Mouse (Mus musculus) cerebellum, adult 2 months (tissue): ENCODE measurements around the gene Ube2s. TPM values are rescaled to one million over a fixed set of nuclear protein-coding genes. Genes with fewer than 3 reads are reported as not detected.

Source experiments
- DNase-seq, 2 experiments: peaks; one replicate each; pipeline ENCODE4 v3.0.0; 2021
- H3K27ac ChIP-seq: fragments of 200-500 bp; 2 replicates; pipeline ENCODE4 v1.5.1; 2012; ENCODE audit warnings: low read length, control low read depth, inconsistent platforms; ENCODE audit not compliant: insufficient read depth
- H3K27me3 ChIP-seq: fragments of 200-500 bp; 2 replicates; pipeline ENCODE4 v1.6.1; 2012; ENCODE audit warnings: inconsistent platforms, mild to moderate bottlenecking, low read length, moderate library complexity; ENCODE audit not compliant: control insufficient read depth, insufficient read depth
- H3K4me1 ChIP-seq: fragments of 200-500 bp; 2 replicates; pipeline ENCODE4 v1.6.1; 2011; ENCODE audit warnings: low read length; ENCODE audit not compliant: control insufficient read depth, insufficient read depth
- H3K4me3 ChIP-seq: fragments of 200-500 bp; replicated peaks from 2 replicates; pipeline ENCODE3; 2011; ENCODE audit warnings: mild to moderate bottlenecking, low read depth, low read length, control low read depth; ENCODE audit not compliant: insufficient read depth
- CTCF ChIP-seq: fragments of 200-500 bp; IDR thresholded peaks from 2 replicates; pipeline ENCODE4 v1.5.1; 2011; ENCODE audit warnings: low read depth, mild to moderate bottlenecking, control low read depth, low read length, moderate library complexity, borderline replicate concordance; ENCODE audit not compliant: insufficient read depth
- POLR2A ChIP-seq: fragments of 200-500 bp; IDR thresholded peaks from 2 replicates; pipeline ENCODE4 v1.6.1; 2011; ENCODE audit warnings: low read length, control low read depth, borderline replicate concordance; ENCODE audit not compliant: insufficient read depth
- WGBS: fragments of 180-500 bp; shearing (Covaris S2); methylation state at CpG from one replicate; pipeline ENCODE4 v1.1.7; 2018; 5-methylcytosine and 5-hydroxymethylcytosine counted together
- polyA plus RNA-seq: library from polyadenylated mRNA; depleted of rRNA; stranded (reverse); fragments of >200 nt; gene quantifications from 2 replicates; pipeline ENCODE4 v1.2.3, GENCODE M21; 2012; rRNA removed

Gene Ube2s
- polyA plus RNA-seq, 1 experiment = 211 TPM

GRCm38 (mm10) chr7:4744886-4745285 is 67.5 kb downstream of the Ube2s start:
- no peak overlapping the region for H3K4me3 ChIP-seq
- 98% methylated on average over 6 of the region's 6 CpGs for WGBS
- peaks cover 13% of the 10 kb centered on the region; the same call in 1 of the 2 replicates for H3K4me1 ChIP-seq
- no peak for DNase-seq
- no peak for TF ChIP-seq CTCF
- TF ChIP-seq POLR2A = no peak
- H3K27me3 ChIP-seq = no peaks in the 10 kb centered on the region
- no peak overlapping the region for H3K27ac ChIP-seq

Other genes starting within 250 kb of the Ube2s start
- gene Ptprh, start 208.5 kb downstream of the Ube2s start, polyA plus RNA-seq = 1.4 TPM in 2 replicates
- gene Tmem86b, start 181.2 kb downstream of the Ube2s start, polyA plus RNA-seq = 45.2 and 47.9 TPM in 2 replicates
- gene Ppp6r1, start 153.6 kb downstream of the Ube2s start, polyA plus RNA-seq = 130 and 136 TPM in 2 replicates
- 94.5 and 96.8 TPM in 2 replicates for gene Hspbp1, start 127.5 kb downstream of the Ube2s start, polyA plus RNA-seq
- gene Brsk1, start 122.0 kb downstream of the Ube2s start, polyA plus RNA-seq = 177 and 182 TPM in 2 replicates
- not detected in 2 replicates for gene Tmem150b, start 87.3 kb downstream of the Ube2s start, polyA plus RNA-seq
- gene Kmt5c, start 72.5 kb downstream of the Ube2s start, polyA plus RNA-seq = 81.5 and 89.6 TPM in 2 replicates
- 41.9 and 44.4 TPM in 2 replicates for gene Cox6b2, start 59.5 kb downstream of the Ube2s start, polyA plus RNA-seq
- gene Fam71e2, start 41.3 kb downstream of the Ube2s start, polyA plus RNA-seq = not detected in 2 replicates
- gene Il11, start 29.7 kb downstream of the Ube2s start, polyA plus RNA-seq = 1.2 TPM in 2 replicates
- not detected in 2 replicates for gene Tmem190, start 29.7 kb downstream of the Ube2s start, polyA plus RNA-seq
- gene Tmem238, start 22.9 kb downstream of the Ube2s start, polyA plus RNA-seq = 13.2 and 15.6 TPM in 2 replicates
- gene Rpl28, start 19.7 kb downstream of the Ube2s start, polyA plus RNA-seq = 268 and 296 TPM in 2 replicates
- gene Shisa7, start 32.1 kb upstream of the Ube2s start, polyA plus RNA-seq = 21.0 and 22.7 TPM in 2 replicates
- 11.1 and 13.6 TPM in 2 replicates for gene Isoc2b, start 57.7 kb upstream of the Ube2s start, polyA plus RNA-seq
- 17.4 and 17.7 TPM in 2 replicates for gene Isoc2a, start 64.6 kb upstream of the Ube2s start, polyA plus RNA-seq
- gene Gm36210, start 93.9 kb upstream of the Ube2s start, polyA plus RNA-seq = 0.59 and 0.61 TPM in 2 replicates
- gene Zfp628, start 102.6 kb upstream of the Ube2s start, polyA plus RNA-seq = 9.8 and 10.4 TPM in 2 replicates
- gene Nat14, start 109.4 kb upstream of the Ube2s start, polyA plus RNA-seq = 33.5 and 37.5 TPM in 2 replicates
- 1.9 TPM in 2 replicates for gene Ssc5d, start 113.2 kb upstream of the Ube2s start, polyA plus RNA-seq
- gene Sbk2, start 151.8 kb upstream of the Ube2s start, polyA plus RNA-seq = 0.15 and 0.38 TPM in 2 replicates
- 2.6 TPM in 2 replicates for gene Sbk3, start 158.6 kb upstream of the Ube2s start, polyA plus RNA-seq
- 64.8 and 65.2 TPM in 2 replicates for gene Zfp579, start 183.6 kb upstream of the Ube2s start, polyA plus RNA-seq
- 14.4 and 14.9 TPM in 2 replicates for gene Zfp524, start 201.8 kb upstream of the Ube2s start, polyA plus RNA-seq
- 28.2 and 29.8 TPM in 2 replicates for gene Fiz1, start 202.1 kb upstream of the Ube2s start, polyA plus RNA-seq
- gene Gm44973, start 202.9 kb upstream of the Ube2s start, polyA plus RNA-seq = not detected in 2 replicates
- gene Zfp865, start 207.8 kb upstream of the Ube2s start, polyA plus RNA-seq = 30.3 and 33.3 TPM in 2 replicates
- 42.4 and 46.7 TPM in 2 replicates for gene Ccdc106, start 208.0 kb upstream of the Ube2s start, polyA plus RNA-seq
- gene 4632433K11Rik, start 221.5 kb upstream of the Ube2s start, polyA plus RNA-seq = not detected in 2 replicates
- 8.4 and 9.6 TPM in 2 replicates for gene Zfp784, start 225.9 kb upstream of the Ube2s start, polyA plus RNA-seq
- 29.7 and 34.3 TPM in 2 replicates for gene Zfp580, start 238.9 kb upstream of the Ube2s start, polyA plus RNA-seq
- gene U2af2, start 249.6 kb upstream of the Ube2s start, polyA plus RNA-seq = 196 and 211 TPM in 2 replicates